Mouse (Mus musculus) kidney, adult 2 months (tissue): ENCODE data around the gene Ctc1.

Experiments
- CTCF ChIP-seq: fragments of 200-500 bp; conservative IDR thresholded peaks from 2 replicates; pipeline ENCODE4 v1.5.1; 2011; ENCODE audit warnings: low read depth, mild to moderate bottlenecking, control low read depth, low read length, moderate library complexity, mixed read lengths; ENCODE audit not compliant: insufficient read depth, insufficient read length
- POLR2A ChIP-seq: fragments of 200-500 bp; IDR thresholded peaks from one replicate; pipeline ENCODE4 v1.6.1; 2011; ENCODE audit warnings: low read depth, low read length, control low read depth

GRCm38 (mm10) chr11:69076572-69076971, 60.9 kb downstream of the Ctc1 start:
- no peak for TF ChIP-seq POLR2A
- TF ChIP-seq CTCF, result no peak
